Mouse (Mus musculus) left cerebral cortex, postnatal 36 days (tissue): ENCODE results near the gene Col5a2. TPM values are rescaled to one million over a fixed set of nuclear protein-coding genes. Genes with fewer than 3 reads are reported as not detected.
"Not testable (repeated sequence)": the region's sequence is repeated elsewhere in the genome, so short reads cannot be mapped to it uniquely, and the experiment has no call there.

Experiments
- DNase-seq, 2 experiments: peaks; one replicate each; pipeline ENCODE4 v3.0.0; 2021 to 2022; ENCODE audit warnings: low spot score in 2 of 2, mixed read lengths in 1 of 2
- intact Hi-C: fragments of 180-260 bp; cut with DNase I; formaldehyde crosslinking; loops from one replicate; pipeline ENCODE4 v1.15.1; 2025
- total RNA-seq, 2 experiments: library from RNA; stranded (reverse); gene quantifications; 2 replicates each; pipeline ENCODE4 v1.2.3; 2021

Col5a2 gene
- total RNA-seq, 2 experiments from 2014 or later, result 2.5 to 5.1 TPM

- intact Hi-C loops, result no loop called here
- no peak for DNase-seq
These were observed 54.2 kb downstream of the Col5a2 start for GRCm38 (mm10) chr1:45448856-45449255.

GRCm38 (mm10) chr1:45431922-45432321, 71.2 kb downstream of the Col5a2 start:
- peak in 1 of 2 experiments; percentile 4 for DNase-seq
- intact Hi-C loops, result loop anchor here (5.0 kb wide), 2 partner anchors 195 to 330 kb away; no protein-coding TSS in a partner anchor

- intact Hi-C loops, result loop anchor here (5.0 kb wide), 2 partner anchors 197 to 332 kb away; no protein-coding TSS in a partner anchor
- DNase-seq, result no peak
These were observed 72.6 kb downstream of the Col5a2 start for GRCm38 (mm10) chr1:45430520-45430919.

DNA sequence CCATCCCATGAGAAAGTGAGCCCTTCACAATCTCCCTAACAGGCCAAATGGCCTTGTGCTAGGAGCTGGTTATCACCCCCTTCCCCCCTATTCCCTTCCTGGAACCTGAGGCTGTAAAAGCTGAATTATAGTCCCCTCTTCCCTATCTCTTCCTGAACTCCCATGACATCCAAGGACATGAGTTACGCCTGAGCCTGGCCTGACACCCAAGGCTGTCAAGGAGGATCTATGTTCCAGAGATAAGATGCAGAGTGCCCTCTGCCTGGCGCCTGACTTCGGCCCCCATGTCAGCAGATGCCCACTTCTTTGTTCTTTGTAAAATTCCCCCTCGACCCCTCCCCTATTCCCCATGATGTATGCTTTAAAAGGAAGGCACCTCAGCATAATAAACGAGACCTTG, 73.9 kb downstream of the Col5a2 start:
- DNase-seq, intact Hi-C loops: not testable (repeated sequence)

DNA sequence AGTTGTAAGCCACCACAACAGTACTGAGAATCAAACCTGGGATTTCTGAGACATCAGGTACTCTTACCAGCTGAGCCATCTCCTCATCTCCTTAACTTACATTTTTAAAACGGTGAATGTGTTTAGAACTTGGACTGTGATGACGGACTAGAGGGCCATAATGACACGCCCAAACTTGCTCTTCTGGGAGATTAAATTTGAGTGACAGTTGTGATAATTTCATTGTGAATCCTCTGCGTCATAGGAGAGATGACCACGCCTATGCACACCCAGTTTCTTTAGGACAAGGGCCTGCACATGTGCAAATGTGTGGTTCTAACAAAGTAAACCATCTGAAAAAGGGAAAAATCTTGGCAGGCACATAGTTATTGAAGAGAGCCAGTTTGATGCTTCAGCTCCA, 79.2 kb downstream of the Col5a2 start:
- intact Hi-C loops, result no loop called here
- DNase-seq, result no peak

GRCm38 (mm10) chr1:45420554-45420953, 82.5 kb downstream of the Col5a2 start:
- intact Hi-C loops, result no loop called here
- DNase-seq, result no peak

DNA sequence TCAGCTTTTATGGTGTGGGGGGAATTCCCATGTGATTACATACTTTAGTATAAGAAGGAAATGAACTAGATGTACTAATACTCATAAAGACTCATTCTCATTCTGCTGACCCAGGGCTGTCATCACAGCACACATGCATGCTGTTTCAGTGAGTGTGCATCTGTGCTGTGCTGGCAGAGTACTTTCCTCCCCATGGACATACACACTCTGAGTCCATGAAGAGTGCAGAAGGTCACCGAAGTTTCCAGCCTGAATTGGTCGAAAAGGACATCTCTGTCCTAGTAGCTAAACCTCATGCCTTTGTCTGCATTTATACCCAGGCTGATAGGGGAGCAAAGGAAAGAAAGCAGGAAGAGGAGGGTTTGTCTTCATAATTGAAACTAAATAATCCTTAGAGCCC, 83.2 kb downstream of the Col5a2 start:
- DNase-seq, result no peak
- intact Hi-C loops, result no loop called here

- DNase-seq, result no peak
- intact Hi-C loops, result no loop called here
These were observed 121.2 kb downstream of the Col5a2 start for GRCm38 (mm10) chr1:45381866-45382265.

- no peak for DNase-seq
- intact Hi-C loops, result no loop called here
These were observed 122.9 kb downstream of the Col5a2 start for GRCm38 (mm10) chr1:45379992-45380690.

DNA sequence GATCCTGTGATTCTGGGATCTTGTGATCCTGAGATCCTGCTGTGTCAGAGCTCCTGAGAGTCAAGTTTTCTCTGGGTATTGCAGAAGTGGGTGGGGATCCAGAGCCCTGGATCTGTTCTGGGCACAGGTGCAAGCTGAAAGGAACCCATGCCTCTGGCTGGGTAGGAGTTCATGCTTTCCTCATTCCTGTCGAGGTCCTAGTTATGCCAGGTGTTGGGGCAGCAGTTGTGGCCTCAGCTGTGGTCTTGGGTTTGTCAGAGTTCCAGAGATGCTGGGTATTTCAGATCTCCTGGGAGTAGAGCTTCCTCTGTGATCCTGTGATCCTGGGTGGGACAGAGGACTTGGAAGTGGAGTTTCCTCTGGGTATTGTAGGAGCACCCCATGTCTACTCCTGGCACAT, 137.7 kb downstream of the Col5a2 start:
- no peak for DNase-seq
- intact Hi-C loops, result no loop called here

GRCm38 (mm10) chr1:45363274-45363673, 139.8 kb downstream of the Col5a2 start:
- intact Hi-C loops, result no loop called here
- DNase-seq, result no peak

GRCm38 (mm10) chr1:45359673-45360072, 143.4 kb downstream of the Col5a2 start:
- intact Hi-C loops, result no loop called here
- DNase-seq, result no peak

GRCm38 (mm10) chr1:45359147-45359546, 143.9 kb downstream of the Col5a2 start:
- intact Hi-C loops, result no loop called here
- DNase-seq, result no peak

DNA sequence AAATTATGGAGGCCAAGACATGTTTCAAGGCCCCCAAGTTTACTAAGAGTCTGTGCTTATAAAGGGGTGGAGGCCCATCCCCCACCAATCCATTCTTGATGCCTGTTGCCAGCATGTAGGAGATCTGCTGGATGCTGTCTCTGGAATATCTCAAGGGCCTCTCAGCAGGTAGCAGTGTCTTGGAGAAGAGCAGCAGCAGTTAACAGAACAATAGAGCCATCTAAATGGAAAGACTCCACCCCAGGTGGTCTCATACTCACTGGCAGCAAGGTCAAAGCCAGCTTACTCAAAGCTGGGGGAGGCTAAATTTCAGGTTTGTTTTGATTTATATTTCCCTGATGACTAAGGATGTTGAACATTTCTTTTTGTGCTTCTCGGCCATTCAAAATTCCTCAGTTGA, 145.1 kb downstream of the Col5a2 start:
- intact Hi-C loops, result no loop called here
- no peak for DNase-seq

GRCm38 (mm10) chr1:45355944-45356343, 147.1 kb downstream of the Col5a2 start:
- DNase-seq, result no peak
- intact Hi-C loops, result no loop called here

GRCm38 (mm10) chr1:45329149-45329548, 173.9 kb downstream of the Col5a2 start:
- intact Hi-C loops, result no loop called here
- no peak for DNase-seq

Other genes starting within 250 kb of the Col5a2 start
- 10 to 100 TPM in 1 of 2 experiments, 1 to 10 TPM in 1; 7.9 to 11.0 TPM for gene Col3a1, start 191.7 kb downstream of the Col5a2 start, total RNA-seq